Mouse (Mus musculus) heart, adult 11 months (tissue): Measurements from ENCODE around the gene 1600014C23Rik.

Source experiments
- DNase-seq: peaks from one replicate; pipeline ENCODE4 v3.0.0; 2022

1600014C23Rik gene

GRCm38 (mm10) chr17:45751359-45751758 is 17.7 kb upstream of the 1600014C23Rik start:
- DNase-seq, result no peak

- peak; percentile 99 for DNase-seq
Measured at GRCm38 (mm10) chr17:45749100-45749499, 15.5 kb upstream of the 1600014C23Rik start.

DNA sequence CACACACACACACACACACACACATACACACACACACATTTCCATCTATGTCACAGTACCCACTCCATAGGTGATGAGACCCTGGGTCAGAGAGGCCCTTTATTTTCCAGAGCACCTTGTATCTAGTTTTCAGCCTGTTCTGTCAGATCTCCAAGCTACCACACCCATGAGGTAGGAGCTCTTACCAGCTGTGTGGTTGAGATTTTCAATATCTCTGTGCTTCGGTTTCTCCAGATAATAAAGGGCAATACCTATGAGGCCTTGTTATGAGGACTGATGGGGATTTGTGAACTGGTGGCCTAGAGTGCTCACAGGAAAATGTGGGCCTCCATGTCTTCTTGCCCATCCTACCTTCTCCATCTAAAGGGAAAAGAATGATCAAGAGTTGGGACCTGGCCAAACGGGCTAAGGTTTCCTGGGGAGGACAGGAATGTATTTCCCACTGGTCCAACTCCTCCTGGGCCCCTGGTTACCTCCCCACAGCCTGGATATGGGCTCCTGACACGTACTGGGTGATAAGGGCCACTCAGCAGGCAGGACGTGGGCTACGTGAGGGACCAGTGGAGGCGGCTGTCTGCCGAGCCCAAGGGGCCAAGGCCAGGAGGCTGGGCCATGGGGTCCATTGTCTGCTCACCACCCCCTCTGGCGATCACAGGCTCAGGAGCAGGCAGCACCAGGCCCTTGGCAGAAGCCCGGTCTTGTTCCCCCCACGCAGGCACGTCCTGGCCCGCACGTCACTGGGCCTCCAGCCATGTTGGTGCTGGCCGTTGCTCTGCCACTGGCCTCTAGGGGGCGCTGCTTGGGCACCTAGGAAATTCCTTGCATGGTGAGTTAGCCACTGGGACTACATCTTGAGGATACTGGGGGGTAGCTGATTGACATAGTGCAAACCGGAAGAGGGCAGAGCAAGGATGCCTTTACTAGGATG is 14.5 kb upstream of the 1600014C23Rik start:
- peak; percentile 96 for DNase-seq

DNA sequence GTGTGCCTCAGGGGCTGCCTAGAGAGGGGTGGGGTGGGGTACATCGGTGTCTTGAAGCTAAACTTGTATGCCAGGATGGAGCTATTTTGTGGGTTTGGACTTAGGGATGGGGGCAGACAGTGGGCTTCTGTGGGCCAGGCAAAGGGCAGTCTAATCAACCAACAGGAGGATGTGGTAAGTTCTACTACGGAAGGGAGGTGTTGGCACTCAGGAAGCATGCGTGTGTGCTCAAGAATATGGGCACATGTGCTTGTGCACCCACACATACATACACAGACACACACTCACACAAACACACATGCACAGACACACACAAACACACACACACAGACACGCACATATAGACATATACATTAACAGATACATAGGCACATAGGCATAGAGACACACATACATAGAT is 13.6 kb upstream of the 1600014C23Rik start:
- DNase-seq, result no peak

DNA sequence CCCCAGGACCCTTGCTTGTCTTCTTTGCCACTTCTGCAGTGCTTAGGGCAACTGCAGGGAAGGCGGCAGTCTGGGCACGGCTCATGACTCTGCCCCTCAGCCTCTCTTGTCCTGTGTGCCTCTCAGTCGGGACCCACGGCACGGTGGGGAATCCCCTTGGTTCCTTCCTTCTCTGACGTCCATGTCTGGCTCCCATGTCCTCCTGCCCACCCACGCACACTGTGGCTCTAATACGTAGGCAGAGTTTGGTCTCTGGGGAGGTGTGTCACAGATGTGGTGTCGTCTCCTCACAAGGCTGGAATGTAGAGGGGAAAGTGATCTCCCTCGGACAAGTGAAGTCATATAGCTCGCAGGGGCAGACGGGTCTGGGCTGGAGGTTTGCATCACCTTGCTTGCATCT is 13.1 kb upstream of the 1600014C23Rik start:
- no peak for DNase-seq

DNA sequence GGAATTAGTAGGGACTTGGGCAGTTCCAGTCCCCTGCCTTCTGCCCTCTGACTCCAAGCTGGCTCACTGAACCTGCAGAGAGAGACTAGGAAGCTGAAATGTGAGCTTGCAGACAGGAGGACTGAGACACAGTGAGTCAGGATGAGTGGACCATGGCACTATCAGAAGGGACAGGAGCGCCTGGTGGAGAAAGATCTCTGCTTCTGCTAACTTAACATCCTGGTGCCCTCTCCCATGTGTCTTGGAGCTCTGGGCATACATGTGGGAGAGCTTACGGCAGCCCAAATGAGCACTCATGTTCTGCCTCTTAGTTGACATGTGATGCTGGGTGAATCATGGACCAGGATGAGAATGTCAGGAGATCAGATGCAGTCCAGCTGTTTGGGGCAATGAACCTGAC is 12.0 kb upstream of the 1600014C23Rik start:
- DNase-seq, result no peak

DNA sequence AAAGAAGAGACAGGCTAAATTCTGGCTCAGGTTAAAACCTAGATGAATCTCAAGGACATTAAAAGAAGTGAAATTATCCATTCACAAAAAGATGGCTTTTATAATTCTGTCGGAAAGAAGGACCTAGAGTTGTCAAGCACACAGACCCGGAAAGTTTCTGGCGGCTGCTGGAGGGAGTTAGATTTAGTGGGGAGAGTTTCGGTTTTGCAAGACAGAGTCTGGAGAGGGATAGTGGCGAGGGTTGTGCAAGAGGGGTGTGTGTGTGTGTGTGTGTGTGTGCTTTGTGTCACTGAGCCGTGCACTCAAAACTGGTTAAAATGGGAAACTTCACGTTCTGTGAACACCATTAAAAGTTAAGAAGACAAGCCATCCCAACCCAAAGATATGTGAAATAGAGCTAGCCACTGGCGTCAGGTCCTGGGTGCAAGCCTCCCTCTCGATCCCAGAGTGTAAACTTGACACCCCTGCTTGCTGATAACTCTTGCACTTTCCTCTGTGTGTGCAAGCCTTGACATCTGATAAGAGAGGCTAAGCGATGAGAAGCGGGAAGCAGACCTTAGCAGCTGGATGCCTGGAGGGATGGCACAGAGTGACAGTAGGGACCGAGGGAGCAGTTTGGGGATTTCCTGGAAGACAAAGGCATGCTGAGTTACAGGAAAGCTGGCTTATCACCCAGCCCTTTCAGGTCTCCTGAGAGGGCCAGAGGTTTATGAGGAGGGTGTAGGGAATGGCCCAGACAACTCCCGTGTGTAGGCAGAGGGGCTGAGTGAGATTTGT is 8.9 kb upstream of the 1600014C23Rik start:
- DNase-seq, result peak; percentile 90

DNA sequence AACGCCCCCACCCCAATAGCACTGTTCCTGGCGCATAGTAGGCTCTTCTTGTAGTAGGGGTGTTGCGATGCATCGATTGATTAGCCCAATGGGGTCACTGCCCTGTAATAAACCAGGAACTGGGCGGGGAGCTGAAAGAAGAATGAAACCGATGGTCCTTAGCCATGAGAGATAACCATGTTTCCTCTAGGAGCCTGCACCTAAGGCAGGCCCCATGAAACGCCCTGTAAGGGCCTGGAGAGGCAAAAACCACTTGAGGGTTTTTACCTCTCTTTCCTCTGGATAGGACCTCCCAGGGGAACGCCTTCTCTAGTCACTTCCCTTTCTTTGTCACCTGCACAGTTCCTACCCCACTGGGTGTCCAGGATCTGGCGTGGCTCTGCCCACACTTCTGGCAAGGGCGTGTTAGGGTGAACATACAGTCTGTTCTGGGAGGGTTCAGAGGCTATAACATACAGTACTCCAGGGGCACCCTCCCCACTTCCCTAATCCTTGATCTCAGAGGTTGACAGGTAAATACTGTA is 3.5 kb upstream of the 1600014C23Rik start:
- DNase-seq, result peak; percentile 93

- DNase-seq, result peak; percentile 99
Measured at GRCm38 (mm10) chr17:45736311-45737077, 2.9 kb upstream of the 1600014C23Rik start.

DNA sequence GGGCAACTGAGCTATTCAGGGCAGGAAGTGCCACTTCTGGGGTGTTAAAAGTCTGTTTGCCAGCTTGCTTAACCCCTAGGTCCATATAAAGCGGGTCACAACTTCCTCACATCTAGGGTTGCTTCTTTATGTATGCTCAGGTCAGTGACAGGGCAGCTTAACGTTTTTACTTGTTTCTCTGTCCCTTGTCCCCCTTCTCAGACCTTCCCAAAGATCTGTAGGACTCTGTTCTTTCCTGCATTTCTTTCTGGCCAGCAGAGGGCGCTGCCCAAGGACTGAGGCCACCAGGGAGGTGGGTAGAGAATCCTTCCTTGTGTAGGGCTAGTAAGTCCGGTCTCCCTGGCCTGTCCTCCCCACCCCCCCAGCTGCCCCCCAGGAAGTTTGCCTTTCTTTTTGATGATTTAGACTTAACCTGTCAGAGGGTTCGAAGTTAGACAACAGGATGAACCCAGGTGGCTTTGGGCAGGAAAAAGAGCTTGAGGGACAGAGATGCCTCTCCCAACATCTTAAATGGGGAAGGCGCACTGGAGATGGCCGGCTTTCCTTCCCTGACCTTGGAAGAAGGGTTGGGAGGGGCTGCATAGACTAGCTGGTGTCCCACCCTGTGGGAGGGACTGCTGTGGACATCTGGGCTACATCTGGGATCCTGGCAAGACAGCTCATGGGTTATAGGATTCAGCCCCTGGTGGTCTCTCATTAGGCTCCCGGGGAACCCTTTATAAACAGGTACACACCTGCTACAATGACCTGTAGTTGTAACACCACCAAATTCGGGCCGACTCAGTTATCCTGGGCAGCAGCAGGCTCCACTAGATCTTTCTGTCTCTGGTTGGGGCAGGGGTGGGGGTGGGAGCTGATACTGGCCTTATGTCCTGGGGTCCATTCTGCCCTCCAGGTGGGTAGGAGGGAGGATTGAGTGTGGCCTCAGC is 2.0 kb upstream of the 1600014C23Rik start:
- DNase-seq, result peak; percentile 97

GRCm38 (mm10) chr17:45734881-45735280 is 1.2 kb upstream of the 1600014C23Rik start:
- DNase-seq, result peak; percentile 92

- no peak for DNase-seq
Measured at GRCm38 (mm10) chr17:45734333-45734732, 689 bp upstream of the 1600014C23Rik start.

DNA sequence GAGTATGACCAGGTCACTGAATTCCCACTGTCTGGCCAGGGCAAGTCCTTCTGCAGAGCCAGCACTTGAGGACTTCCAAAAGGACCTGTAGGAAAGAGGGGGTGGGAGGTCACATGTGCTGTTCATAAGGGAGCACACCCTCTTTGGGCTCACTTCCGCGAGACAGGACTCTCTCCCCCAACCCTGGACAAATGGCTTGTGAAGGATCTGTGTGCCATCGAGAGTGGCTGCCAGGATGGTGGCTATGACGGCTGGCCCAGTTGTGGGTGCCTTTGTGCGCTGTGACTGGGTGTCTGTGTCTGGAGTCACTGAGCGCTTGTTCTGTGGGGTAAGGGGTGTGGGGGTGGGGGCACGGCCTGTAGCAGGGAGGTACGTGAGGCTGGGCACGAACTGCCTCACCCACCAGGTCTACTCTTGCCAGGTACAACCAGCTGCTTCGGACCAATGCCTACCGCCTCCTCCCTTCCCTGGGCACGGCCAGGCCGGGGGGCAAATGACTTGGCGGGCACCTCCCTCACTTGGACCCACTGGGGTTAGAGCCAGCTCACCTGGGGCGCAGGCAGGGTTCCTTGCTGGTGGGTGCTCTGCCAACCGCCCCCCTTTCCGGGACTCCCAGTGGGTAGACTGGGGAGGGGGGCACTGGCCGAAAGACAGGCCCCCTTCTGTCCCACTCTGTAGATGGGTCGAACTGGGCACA is 458 bp downstream of the 1600014C23Rik start:
- no peak for DNase-seq

DNA sequence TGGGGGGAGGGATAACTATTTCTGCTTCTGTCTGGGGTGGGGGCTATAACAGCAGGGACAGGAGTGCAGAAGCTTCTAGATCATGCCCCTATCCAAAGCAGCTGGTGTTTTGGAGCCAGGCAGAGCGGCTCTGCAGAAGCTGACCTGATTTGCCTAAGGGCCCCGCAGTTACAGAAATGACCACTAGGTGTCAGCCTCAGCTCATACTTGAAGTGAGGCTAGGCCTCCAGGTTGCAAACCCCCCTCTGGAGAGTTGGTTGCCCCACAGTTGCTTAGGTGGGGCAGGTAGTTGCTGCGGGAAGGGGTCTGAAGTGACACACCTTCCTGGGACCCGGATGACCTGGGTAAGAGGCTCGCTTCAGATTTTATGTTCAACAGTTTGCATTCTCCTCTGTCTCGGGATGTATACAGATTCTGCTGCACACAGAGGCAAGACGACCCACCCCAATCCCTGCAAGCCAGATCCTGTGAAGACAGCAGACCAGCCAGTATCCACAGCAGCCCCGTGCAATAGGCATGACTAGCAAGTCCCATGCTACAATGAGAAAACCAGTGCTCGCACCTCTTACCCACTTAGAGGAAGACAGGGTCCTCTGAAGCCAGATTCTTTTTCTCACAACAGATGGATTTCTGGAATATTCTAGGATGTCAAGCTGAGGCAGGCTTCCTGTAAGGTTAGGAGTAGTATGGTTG is 2.3 kb downstream of the 1600014C23Rik start:
- DNase-seq, result peak; percentile 96

GRCm38 (mm10) chr17:45730696-45731095 is 2.9 kb downstream of the 1600014C23Rik start:
- DNase-seq, result no peak

DNA sequence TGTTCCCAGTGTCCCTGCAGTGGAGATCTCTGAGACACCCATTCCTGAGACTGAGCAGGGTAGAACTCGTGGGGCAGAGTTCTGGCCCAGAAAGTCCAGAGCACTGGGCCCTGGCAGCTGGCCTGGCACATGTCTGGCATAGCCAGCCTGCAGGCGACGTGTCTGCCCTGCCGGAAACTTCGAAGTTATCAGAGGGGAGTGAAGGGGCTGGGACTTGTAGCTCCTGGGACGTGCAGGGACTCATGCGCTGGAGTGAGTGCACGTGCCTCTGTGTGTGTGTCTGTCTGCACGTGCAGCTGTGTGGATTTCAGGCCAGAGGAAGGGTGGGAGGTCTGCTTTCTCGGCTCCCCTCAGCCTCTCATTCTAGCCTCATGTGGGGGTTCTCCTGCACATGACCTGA is 4.3 kb downstream of the 1600014C23Rik start:
- DNase-seq, result no peak

- no peak for DNase-seq
Measured at GRCm38 (mm10) chr17:45727983-45728723, 5.5 kb downstream of the 1600014C23Rik start.

DNA sequence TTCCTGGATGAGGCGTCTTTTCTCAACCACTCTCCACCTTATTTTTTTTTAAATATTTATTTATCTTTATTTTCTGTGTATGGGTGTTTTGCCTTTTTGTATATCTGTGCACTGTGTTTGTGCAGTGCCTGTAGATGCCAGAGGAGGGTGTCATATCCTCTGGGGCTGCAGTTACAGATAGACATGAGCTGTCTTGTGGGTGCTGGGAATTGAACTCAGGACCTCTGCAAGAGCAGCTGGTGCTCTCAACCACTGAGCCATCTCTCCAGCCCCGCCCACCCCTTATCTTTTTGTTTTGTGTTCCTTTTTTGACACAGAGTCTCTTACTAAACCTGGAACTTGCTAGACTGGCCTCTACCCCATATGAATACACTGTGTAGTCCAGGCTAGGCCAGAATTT is 6.2 kb downstream of the 1600014C23Rik start:
- no peak for DNase-seq

- DNase-seq, result no peak
Measured at GRCm38 (mm10) chr17:45726249-45726648, 7.4 kb downstream of the 1600014C23Rik start.

DNA sequence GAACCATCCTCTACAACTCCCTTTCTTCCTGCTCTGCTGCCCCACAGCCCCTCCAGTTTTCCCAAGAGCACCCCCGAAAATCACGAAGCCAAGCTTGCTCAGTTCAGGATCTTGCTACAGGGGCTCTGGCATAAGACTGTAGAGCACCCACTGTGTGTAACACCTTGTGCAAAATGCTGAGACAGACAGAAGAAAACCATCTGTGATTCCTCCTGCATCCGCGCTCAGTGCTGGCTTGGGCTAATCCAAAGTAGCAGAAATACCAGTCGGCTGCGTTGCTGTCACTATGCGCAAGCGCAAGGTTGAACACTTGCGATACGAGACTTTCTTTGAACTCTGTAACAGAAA is 9.1 kb downstream of the 1600014C23Rik start:
- no peak for DNase-seq
